Mouse (Mus musculus) CH12.LX (cell line): Measurements from ENCODE around the gene Atp6v1g3. TPM values are rescaled to one million over a fixed set of nuclear protein-coding genes. Genes with fewer than 3 reads are reported as not detected.

Experiments used
- DNase-seq: peaks from one replicate; pipeline ENCODE4 v3.0.0-alpha.2; 2013; ENCODE audit errors: extremely low read depth
- H3K27ac ChIP-seq: 2 replicates; pipeline ENCODE4 v1.5.1; 2012; ENCODE audit warnings: low read depth, mild to moderate bottlenecking, control low read depth, moderate library complexity; ENCODE audit not compliant: insufficient read depth
- H3K27me3 ChIP-seq: replicated peaks from 2 replicates; pipeline ENCODE3; 2012; ENCODE audit warnings: inconsistent platforms
- H3K36me3 ChIP-seq, 2 experiments: replicated peaks in 1 of 2; 2 replicates each; pipeline versions ENCODE3 to v1.6.1; 2012; ENCODE audit warnings: inconsistent platforms in 1 of 2, low read length in 1 of 2, mild to moderate bottlenecking in 1 of 2, mixed read lengths in 1 of 2, moderate library complexity in 1 of 2; ENCODE audit not compliant: control insufficient read depth in 1 of 2, insufficient read depth in 1 of 2
- H3K4me1 ChIP-seq, 2 experiments: 2 replicates each; pipeline ENCODE4 v1.6.1; 2012; ENCODE audit warnings: inconsistent platforms in 1 of 2, moderate library complexity in 1 of 2; ENCODE audit not compliant: insufficient read depth in 2 of 2, control insufficient read depth in 1 of 2
- H3K4me2 ChIP-seq: 2 replicates; pipeline ENCODE4 v1.6.1; 2012; ENCODE audit warnings: low read depth, mild to moderate bottlenecking, control low read depth; ENCODE audit not compliant: poor library complexity, insufficient read depth, severe bottlenecking
- H3K4me3 ChIP-seq, 3 experiments: fragments of 150-350 bp in 1 of 3; sonication (generic) in 1 of 3; replicated peaks in 1 of 3; 2 replicates each; pipeline versions ENCODE3 to v1.5.1; 2011 to 2012; ENCODE audit warnings: low read depth in 2 of 3, low read length in 2 of 3, mild to moderate bottlenecking in 2 of 3, moderate library complexity in 2 of 3, control low read depth in 1 of 3, improper control_type of control experiment in 1 of 3, inconsistent platforms in 1 of 3, mixed read lengths in 1 of 3; ENCODE audit not compliant: poor library complexity in 1 of 3
- H3K79me2 ChIP-seq: replicated peaks from 2 replicates; pipeline ENCODE4 v1.6.1; 2012; ENCODE audit warnings: mild to moderate bottlenecking, moderate library complexity; ENCODE audit not compliant: control insufficient read depth, poor library complexity, insufficient read depth, severe bottlenecking; ENCODE audit errors: extremely low read depth
- H3K9ac ChIP-seq: 2 replicates; pipeline ENCODE4 v1.6.1; 2012; ENCODE audit warnings: low read depth, mild to moderate bottlenecking, control low read depth, moderate library complexity; ENCODE audit not compliant: insufficient read depth
- H3K9me3 ChIP-seq: replicated peaks from 2 replicates; pipeline ENCODE3; 2012; ENCODE audit warnings: low read length, inconsistent platforms, mixed read lengths
- BHLHE40 ChIP-seq: IDR thresholded peaks from 2 replicates; pipeline ENCODE4 v1.6.1; 2011; ENCODE audit warnings: mild to moderate bottlenecking, low read depth, low read length, improper control_type of control experiment
- CHD1 ChIP-seq: IDR thresholded peaks from 2 replicates; pipeline ENCODE4 v1.6.1; 2012; ENCODE audit warnings: low read depth, low read length, improper control_type of control experiment, inconsistent platforms
- CHD2 ChIP-seq: IDR thresholded peaks from 2 replicates; pipeline ENCODE4 v1.6.1; 2011; ENCODE audit warnings: low read length, improper control_type of control experiment
- CTCF ChIP-seq, 2 experiments: IDR thresholded peaks in 1 of 2; conservative IDR thresholded peaks in 1 of 2; 2 replicates each; pipeline ENCODE4 v1.5.1; 2011 to 2012; ENCODE audit warnings: low read depth in 2 of 2, low read length in 2 of 2, improper control_type of control experiment in 1 of 2, inconsistent platforms in 1 of 2, mild to moderate bottlenecking in 1 of 2, moderate library complexity in 1 of 2
- EP300 ChIP-seq: IDR thresholded peaks from 2 replicates; pipeline ENCODE4 v1.6.1; 2011; ENCODE audit warnings: low read length, improper control_type of control experiment
- GABPA ChIP-seq: IDR thresholded peaks from 2 replicates; pipeline ENCODE4 v1.6.1; 2012; ENCODE audit warnings: low read depth, low read length, improper control_type of control experiment, inconsistent platforms; ENCODE audit not compliant: insufficient replicate concordance
- HCFC1 ChIP-seq: IDR thresholded peaks from 2 replicates; pipeline ENCODE4 v1.6.1; 2012; ENCODE audit warnings: low read depth, mild to moderate bottlenecking, inconsistent platforms, low read length, improper control_type of control experiment
- JUND ChIP-seq: conservative IDR thresholded peaks from 2 replicates; pipeline ENCODE4 v1.6.1; 2011; ENCODE audit warnings: low read depth, low read length, improper control_type of control experiment
- KAT2A ChIP-seq: IDR thresholded peaks from 2 replicates; pipeline ENCODE4 v1.6.1; 2012; ENCODE audit warnings: low read length, improper control_type of control experiment, inconsistent platforms; ENCODE audit not compliant: insufficient replicate concordance
- MAFK ChIP-seq: IDR thresholded peaks from 2 replicates; pipeline ENCODE4 v1.6.1; 2011; ENCODE audit warnings: low read length, improper control_type of control experiment; ENCODE audit not compliant: insufficient replicate concordance
- MAX ChIP-seq: IDR thresholded peaks from 2 replicates; pipeline ENCODE4 v1.6.1; 2011; ENCODE audit warnings: low read length, improper control_type of control experiment
- NELFE ChIP-seq: IDR thresholded peaks from 2 replicates; pipeline ENCODE4 v1.6.1; 2011; ENCODE audit warnings: low read depth, low read length, improper control_type of control experiment
- NRF1 ChIP-seq: IDR thresholded peaks from 2 replicates; pipeline ENCODE4 v1.6.1; 2014; ENCODE audit warnings: low read depth, mild to moderate bottlenecking, inconsistent platforms, low read length, improper control_type of control experiment, moderate library complexity
- PAX5 ChIP-seq: IDR thresholded peaks from 2 replicates; pipeline ENCODE4 v1.6.1; 2012; ENCODE audit warnings: low read length, inconsistent platforms, mixed read lengths
- POLR2A ChIP-seq: IDR thresholded peaks from 2 replicates; pipeline ENCODE4 v1.6.1; 2011; ENCODE audit warnings: low read depth, mild to moderate bottlenecking, improper control_type of control experiment, low read length
- POLR2AphosphoS2 ChIP-seq: IDR thresholded peaks from 2 replicates; pipeline ENCODE4 v1.6.1; 2011; ENCODE audit warnings: low read depth, low read length, improper control_type of control experiment
- RAD21 ChIP-seq: IDR thresholded peaks from 2 replicates; pipeline ENCODE4 v1.6.1; 2011; ENCODE audit warnings: low read depth, mild to moderate bottlenecking, low read length, improper control_type of control experiment, moderate library complexity
- RCOR1 ChIP-seq: conservative IDR thresholded peaks from 2 replicates; pipeline ENCODE4 v1.6.1; 2012; ENCODE audit warnings: low read depth, mild to moderate bottlenecking, inconsistent platforms, low read length, improper control_type of control experiment
- SIN3A ChIP-seq: IDR thresholded peaks from 2 replicates; pipeline ENCODE4 v1.6.1; 2012; ENCODE audit warnings: low read length, improper control_type of control experiment, inconsistent platforms
- TBP ChIP-seq: conservative IDR thresholded peaks from 2 replicates; pipeline ENCODE4 v1.6.1; 2011; ENCODE audit warnings: low read depth, low read length, improper control_type of control experiment
- TCF12 ChIP-seq: IDR thresholded peaks from 2 replicates; pipeline ENCODE4 v1.6.1; 2014; ENCODE audit warnings: low read depth, mild to moderate bottlenecking, inconsistent platforms, low read length, improper control_type of control experiment
- UBTF ChIP-seq: IDR thresholded peaks from 2 replicates; pipeline ENCODE4 v1.6.1; 2012; ENCODE audit warnings: low read depth, mild to moderate bottlenecking, inconsistent platforms, low read length, improper control_type of control experiment, moderate library complexity
- USF2 ChIP-seq: conservative IDR thresholded peaks from 2 replicates; pipeline ENCODE4 v1.6.1; 2011; ENCODE audit warnings: low read depth, low read length, improper control_type of control experiment
- ZMIZ1 ChIP-seq: IDR thresholded peaks from 2 replicates; pipeline ENCODE4 v1.6.1; 2012; ENCODE audit warnings: low read depth, mild to moderate bottlenecking, inconsistent platforms, low read length, improper control_type of control experiment
- ZNF384 ChIP-seq: IDR thresholded peaks from 2 replicates; pipeline ENCODE4 v1.6.1; 2012; ENCODE audit warnings: low read depth, low read length, improper control_type of control experiment, inconsistent platforms
- dilution Hi-C: fragments of 300-500 bp; cut with MboI; formaldehyde crosslinking; loops from 2 replicates; pipeline ENCODE4 v1.14.3; 2020; ENCODE audit warnings: low sequenced_read_pairs; ENCODE audit not compliant: extremely low pct_unique_long_range_greater_than_20kb, extremely low pct_ligation_motif_present
- in situ Hi-C: fragments of 300-500 bp; cut with MboI; formaldehyde crosslinking; loops from 3 replicates; pipeline ENCODE4 v1.14.3; 2019; ENCODE audit warnings: low sequenced_read_pairs, low pct_ligation_motif_present, low pct_unique_long_range_greater_than_20kb, mixed read lengths
- polyA plus RNA-seq: library from polyadenylated mRNA; unstranded; fragments of >175 nt; gene quantifications from 2 replicates; pipeline ENCODE4 v1.2.1, GENCODE M21; 2012; ENCODE audit warnings: low read depth; ENCODE audit not compliant: insufficient read length
- total RNA-seq, 2 experiments: library from RNA; depleted of rRNA; stranded (reverse); fragments of 300-350 nt in 1 of 2; fragments of >200 nt in 1 of 2; gene quantifications; 2 replicates each; pipeline ENCODE4 v1.2.3; 2012 to 2014

The Atp6v1g3 gene
- total and polyA plus RNA-seq, 3 experiments = not detected

GRCm38 (mm10) chr1:138326566-138326965 lies 53.0 kb downstream of the Atp6v1g3 start:
- Histone ChIP-seq H3K4me1 (peaks cover 5 to 31% of the 10 kb centered on the region in 2 experiments), H3K4me2 (no peak overlapping the region), H3K9me3 (peaks cover under 1% of the 10 kb centered on the region), H3K27ac (no peak overlapping the region), H3K4me3 (no peak overlapping the region), H3K36me3 (no peaks in the 10 kb centered on the region), H3K27me3 (no peaks in the 10 kb centered on the region), H3K79me2 (no peaks in the 10 kb centered on the region), H3K9ac (no peak overlapping the region)
- dilution Hi-C loops = no loop called here
- in situ Hi-C loops = no loop called here
- TF ChIP-seq EP300 (no peak), BHLHE40 (no peak), HCFC1 (no peak)
- DNase-seq = no peak

GRCm38 (mm10) chr1:138327466-138328245 lies 54.1 kb downstream of the Atp6v1g3 start:
- peaks cover 5 to 25% of the 10 kb centered on the region in 2 experiments for H3K4me1 ChIP-seq
- peak overlapping the region in 1 of 3 experiments; percentile 10 for H3K4me3 ChIP-seq
- peak overlapping the region; percentile 61; the same call in 1 of the 2 replicates for H3K4me2 ChIP-seq
- no peaks in the 10 kb centered on the region for H3K79me2 ChIP-seq
- H3K9me3 ChIP-seq = no peaks in the 10 kb centered on the region
- no peak overlapping the region for H3K27ac ChIP-seq
- H3K9ac ChIP-seq = peak overlapping the region; percentile 37; the same call in 1 of the 2 replicates
- H3K27me3 ChIP-seq = no peaks in the 10 kb centered on the region
- in situ Hi-C loops = no loop called here
- dilution Hi-C loops = no loop called here
- no peak for DNase-seq
- H3K36me3 ChIP-seq = no peaks in the 10 kb centered on the region
- TF ChIP-seq MAX = 0 out of 2 replicates have a peak, but pooled peaks have one; percentile 8
- no peak for TF ChIP-seq POLR2AphosphoS2
- TF ChIP-seq SIN3A = no peak
- TF ChIP-seq, all 38 proteins: peak for 1

GRCm38 (mm10) chr1:138328320-138328719 lies 54.8 kb downstream of the Atp6v1g3 start:
- Histone ChIP-seq H3K9me3 (no peaks in the 10 kb centered on the region), H3K4me3 (no peak overlapping the region), H3K36me3 (no peaks in the 10 kb centered on the region), H3K4me2 (peak overlapping the region; percentile 61), H3K27me3 (no peaks in the 10 kb centered on the region), H3K79me2 (no peaks in the 10 kb centered on the region), H3K4me1 (peaks cover 2 to 18% of the 10 kb centered on the region in 2 experiments; a peak in 3 of 4 replicates), H3K27ac (no peak overlapping the region), H3K9ac (peak overlapping the region; percentile 37; the same call in 1 of the 2 replicates)
- in situ Hi-C loops = no loop called here
- dilution Hi-C loops = no loop called here
- peak; percentile 47 for DNase-seq
- no peak for TF ChIP-seq USF2
- no peak for TF ChIP-seq HCFC1
- no peak for TF ChIP-seq NELFE
- no peak for TF ChIP-seq TBP
- no peak for TF ChIP-seq MAX
- peak; percentile 45 for TF ChIP-seq ZNF384
- no peak for TF ChIP-seq MAFK
- no peak for TF ChIP-seq RCOR1
- TF ChIP-seq UBTF = no peak
- TF ChIP-seq CTCF (conservative IDR thresholded peaks at IDR 0.05 in 1 of 2, IDR thresholded peaks at IDR 0.05 in 1 of 2; ENCODE audit: low read depth in 2 of 2, low read length in 2 of 2) = peak; percentile 14 to 81; a peak in 2 of 4 replicates
- TF ChIP-seq RAD21 = peak; percentile 94
- no peak for TF ChIP-seq PAX5
- no peak for TF ChIP-seq BHLHE40
- TF ChIP-seq GABPA = no peak
- no peak for TF ChIP-seq JUND
- no peak for TF ChIP-seq CHD1
- no peak for TF ChIP-seq NRF1
- no peak for TF ChIP-seq SIN3A
- TF ChIP-seq ZMIZ1 = no peak
- TF ChIP-seq TCF12 = no peak
- no peak for TF ChIP-seq POLR2A
- TF ChIP-seq POLR2AphosphoS2 = no peak
- TF ChIP-seq CHD2 = no peak
- no peak for TF ChIP-seq KAT2A
